Mouse (Mus musculus) small intestine, adult 2 months (tissue): ENCODE measurements at regions not wholly inside any gene's neighbourhood (a gene's known extent, or its start where the extent isn't known, plus 50 kb on each side); places are given as distances from the start of the nearest gene placed in this dataset.

Experiments
- H3K27ac ChIP-seq: fragments of 200-500 bp; 2 replicates; pipeline ENCODE4 v1.5.1; 2012; ENCODE audit warnings: low read depth, low read length, control low read depth, inconsistent platforms; ENCODE audit not compliant: insufficient read depth
- H3K27me3 ChIP-seq: fragments of 200-500 bp; 2 replicates; pipeline ENCODE4 v1.6.1; 2012; ENCODE audit warnings: mild to moderate bottlenecking, moderate library complexity, low read length, inconsistent platforms; ENCODE audit not compliant: control insufficient read depth, insufficient read depth
- H3K36me3 ChIP-seq: fragments of 200-500 bp; 2 replicates; pipeline ENCODE4 v1.6.1; 2012; ENCODE audit warnings: mild to moderate bottlenecking, low read length, control low read depth, inconsistent platforms; ENCODE audit not compliant: control insufficient read depth, insufficient read depth
- H3K4me1 ChIP-seq: fragments of 200-500 bp; 2 replicates; pipeline ENCODE4 v1.6.1; 2012; ENCODE audit warnings: low read length, inconsistent platforms, mixed read lengths; ENCODE audit not compliant: control insufficient read depth, insufficient read depth, insufficient read length
- H3K4me3 ChIP-seq: fragments of 200-500 bp; 2 replicates; pipeline ENCODE4 v1.5.1; 2012; ENCODE audit warnings: low read depth, mild to moderate bottlenecking, control low read depth, inconsistent platforms, low read length, moderate library complexity
- CTCF ChIP-seq: fragments of 200-500 bp; IDR thresholded peaks from 2 replicates; pipeline ENCODE4 v1.5.1; 2012; ENCODE audit warnings: low read depth, mild to moderate bottlenecking, control low read depth, inconsistent platforms, low read length, moderate library complexity, mixed read lengths; ENCODE audit not compliant: insufficient replicate concordance, insufficient read length; ENCODE audit errors: extremely low read depth
- POLR2A ChIP-seq: fragments of 200-500 bp; IDR thresholded peaks from 2 replicates; pipeline ENCODE4 v1.6.1; 2012; ENCODE audit warnings: low read depth, mild to moderate bottlenecking, control low read depth, inconsistent platforms, low read length, moderate library complexity
- WGBS: fragments of 180-500 bp; shearing (Covaris S2); methylation state at CpG from one replicate; pipeline ENCODE4 v1.1.7; 2018; 5-methylcytosine and 5-hydroxymethylcytosine counted together

DNA sequence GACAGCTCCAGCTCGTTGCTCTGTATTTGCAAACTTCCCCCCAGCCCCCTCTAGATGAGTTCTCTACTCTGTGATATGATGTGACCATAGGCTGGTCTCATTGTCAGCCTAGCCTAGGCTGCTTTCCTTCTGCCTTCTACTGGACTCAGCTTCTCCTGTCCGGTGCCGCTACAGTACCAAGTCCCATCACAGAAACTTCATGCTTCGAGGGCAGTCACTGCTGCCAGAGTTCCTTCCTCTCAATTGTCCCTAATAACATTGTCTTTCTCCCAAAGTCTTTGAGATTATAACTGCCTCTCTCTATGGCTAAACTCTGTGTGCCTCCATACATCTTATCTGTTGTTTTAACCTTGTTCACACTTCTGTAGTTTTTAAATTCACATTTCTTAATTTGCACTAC, 114.0 kb upstream of the Fmo9 start:
- TF ChIP-seq CTCF: no peak
- no peak for TF ChIP-seq POLR2A

DNA sequence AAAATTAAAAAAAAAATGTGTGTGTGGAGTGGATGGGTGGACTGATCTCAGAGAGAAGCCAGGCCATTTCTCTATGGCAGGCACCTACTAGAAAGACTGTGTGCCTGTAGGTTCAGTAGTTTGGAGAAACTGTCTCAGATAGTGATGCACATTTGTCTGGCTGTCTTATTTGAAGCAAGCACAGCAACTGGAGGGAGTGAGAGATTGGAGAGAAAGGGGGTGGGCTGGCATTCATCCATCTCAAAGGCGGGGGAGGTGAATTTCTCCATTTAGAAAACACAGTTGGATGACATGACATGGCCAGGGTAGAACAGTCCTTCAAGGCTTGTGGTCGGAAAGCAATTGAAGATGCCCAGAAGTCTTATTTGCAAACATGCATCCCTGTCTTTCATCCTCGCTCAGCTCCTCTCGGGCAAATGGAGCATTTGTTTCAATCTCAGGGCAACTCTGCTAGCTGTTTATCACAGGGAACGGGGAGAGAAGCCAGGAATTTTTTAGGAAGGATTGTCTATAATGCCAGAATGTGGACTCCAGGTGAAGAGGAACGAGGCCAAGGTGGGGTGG, 114.8 kb upstream of the Fmo9 start:
- 66% methylated on average over 6 of the region's 6 CpGs for WGBS
- Histone ChIP-seq H3K4me3 (no peak overlapping the region), H3K27me3 (no peaks in the 10 kb centered on the region), H3K36me3 (no peaks in the 10 kb centered on the region), H3K27ac (no peak overlapping the region), H3K4me1 (no peaks in the 10 kb centered on the region)
- no peak for TF ChIP-seq CTCF
- no peak for TF ChIP-seq POLR2A

More for the DNA sequence above, 114.0 kb upstream of the Fmo9 start:
- 78% methylated on average over 4 of the region's 4 CpGs for WGBS
- Histone ChIP-seq H3K36me3 (no peaks in the 10 kb centered on the region), H3K27me3 (no peaks in the 10 kb centered on the region), H3K4me1 (no peaks in the 10 kb centered on the region), H3K4me3 (no peak overlapping the region), H3K27ac (no peak overlapping the region)

DNA sequence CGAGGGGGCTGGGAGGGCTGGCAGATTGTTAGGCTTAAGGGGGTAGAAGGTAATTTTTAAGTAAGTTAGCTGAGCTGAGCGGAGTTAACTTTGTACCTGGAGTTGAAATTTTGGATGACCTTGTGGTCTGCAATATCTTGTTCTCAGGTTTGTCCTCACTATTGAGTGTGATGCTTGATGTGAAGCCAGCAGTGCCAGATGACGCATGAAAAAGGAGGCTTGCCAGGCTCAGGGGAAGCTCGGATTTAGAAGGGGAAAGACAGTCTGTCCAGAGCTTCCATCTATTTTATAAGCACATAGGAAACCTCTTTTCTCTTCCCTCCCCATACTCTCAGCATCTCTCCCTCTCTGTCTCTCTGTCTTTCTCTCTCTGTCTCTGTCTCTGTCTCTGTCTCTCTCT, 115.3 kb upstream of the Fmo9 start:
- 81% methylated on average over 4 of the region's 4 CpGs for WGBS
- Histone ChIP-seq H3K4me3 (no peak overlapping the region), H3K36me3 (no peaks in the 10 kb centered on the region), H3K27me3 (no peaks in the 10 kb centered on the region), H3K27ac (no peak overlapping the region), H3K4me1 (no peaks in the 10 kb centered on the region)
- TF ChIP-seq POLR2A (no peak), CTCF (no peak)

DNA sequence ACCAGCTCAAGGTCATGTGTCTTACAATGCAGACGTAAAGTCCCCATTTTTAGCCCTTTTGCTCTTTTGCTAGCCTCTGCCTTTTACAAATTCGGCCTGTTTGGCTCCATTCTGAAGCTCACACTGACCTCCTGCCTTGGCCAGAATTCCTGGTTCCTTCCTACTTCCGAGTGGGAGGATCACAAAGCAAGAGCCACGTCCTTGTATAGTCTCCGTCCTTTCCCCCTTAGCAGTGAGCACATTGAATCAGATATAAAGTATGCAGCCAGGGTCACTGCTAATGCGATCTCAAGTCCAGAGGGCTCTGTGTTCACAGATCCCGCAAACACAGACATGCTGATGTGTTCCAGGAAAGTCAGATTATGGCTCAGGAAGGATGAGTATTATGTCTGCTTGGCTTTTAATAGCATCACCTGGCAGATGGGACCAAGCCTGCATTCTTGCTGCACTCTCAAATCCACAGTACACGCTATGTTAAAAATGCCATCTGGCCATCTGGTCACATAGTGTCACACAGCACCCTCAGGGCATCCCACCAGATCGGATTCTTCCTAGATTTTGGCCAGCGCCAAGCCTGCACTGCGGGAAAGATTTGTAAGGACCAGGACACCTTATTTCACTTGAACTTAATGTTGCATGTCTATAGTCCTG, 119.4 kb upstream of the Fmo9 start:
- Histone ChIP-seq H3K36me3 (no peaks in the 10 kb centered on the region), H3K27ac (no peak overlapping the region), H3K4me1 (no peaks in the 10 kb centered on the region), H3K4me3 (no peak overlapping the region), H3K27me3 (no peaks in the 10 kb centered on the region)
- TF ChIP-seq POLR2A (no peak), CTCF (no peak)
- 80% methylated on average over 11 of the region's 11 CpGs for WGBS

DNA sequence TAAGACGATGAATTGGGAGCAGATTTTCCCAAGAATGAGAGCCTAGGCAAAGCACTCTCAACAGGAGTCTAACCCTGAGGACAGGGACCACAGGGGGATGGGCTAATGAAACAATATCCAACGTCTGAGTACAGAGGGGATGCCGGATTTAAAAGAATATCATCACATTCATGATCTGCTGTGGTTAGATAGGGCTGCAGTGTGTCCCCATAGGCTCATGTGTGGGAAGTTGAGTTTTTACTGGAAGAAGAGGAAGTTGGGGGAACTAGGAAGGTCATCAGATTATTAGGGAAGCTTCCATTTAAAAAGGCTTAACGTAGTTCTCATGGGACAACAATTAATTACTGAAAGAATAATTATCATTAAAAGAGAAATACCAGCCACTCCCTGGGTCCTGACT, 120.3 kb upstream of the Fmo9 start:
- H3K36me3 ChIP-seq: no peaks in the 10 kb centered on the region
- H3K4me1 ChIP-seq: no peaks in the 10 kb centered on the region
- H3K27ac ChIP-seq: no peak overlapping the region
- no peak for TF ChIP-seq POLR2A
- no peak for TF ChIP-seq CTCF
- H3K4me3 ChIP-seq: no peak overlapping the region
- H3K27me3 ChIP-seq: no peaks in the 10 kb centered on the region
- WGBS: 49% methylated on average over 4 of the region's 4 CpGs

DNA sequence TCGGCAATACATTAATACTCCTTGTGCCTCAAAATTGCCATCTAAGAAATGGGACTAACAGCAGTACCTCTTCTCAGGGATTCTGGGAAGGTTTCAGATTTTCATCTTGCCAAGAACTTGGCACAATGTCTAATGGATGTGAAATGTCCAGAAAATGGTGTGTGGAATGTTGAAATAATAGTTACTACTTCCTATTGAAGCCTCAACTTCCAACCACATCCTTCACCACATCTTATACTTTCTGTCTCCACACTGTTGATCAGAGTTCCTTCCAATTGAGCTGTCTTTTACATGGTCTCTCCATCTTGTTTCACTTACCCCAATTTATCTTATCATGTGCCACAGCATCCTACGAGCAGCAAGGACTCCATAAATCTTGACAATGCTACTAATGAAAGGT, 122.3 kb upstream of the Fmo9 start:
- TF ChIP-seq POLR2A (no peak), CTCF (no peak)
- H3K4me1 ChIP-seq: no peaks in the 10 kb centered on the region
- no peak overlapping the region for H3K4me3 ChIP-seq
- 67% methylated on average over 2 of the region's 2 CpGs for WGBS
- H3K27ac ChIP-seq: no peak overlapping the region
- no peaks in the 10 kb centered on the region for H3K27me3 ChIP-seq
- no peaks in the 10 kb centered on the region for H3K36me3 ChIP-seq

DNA sequence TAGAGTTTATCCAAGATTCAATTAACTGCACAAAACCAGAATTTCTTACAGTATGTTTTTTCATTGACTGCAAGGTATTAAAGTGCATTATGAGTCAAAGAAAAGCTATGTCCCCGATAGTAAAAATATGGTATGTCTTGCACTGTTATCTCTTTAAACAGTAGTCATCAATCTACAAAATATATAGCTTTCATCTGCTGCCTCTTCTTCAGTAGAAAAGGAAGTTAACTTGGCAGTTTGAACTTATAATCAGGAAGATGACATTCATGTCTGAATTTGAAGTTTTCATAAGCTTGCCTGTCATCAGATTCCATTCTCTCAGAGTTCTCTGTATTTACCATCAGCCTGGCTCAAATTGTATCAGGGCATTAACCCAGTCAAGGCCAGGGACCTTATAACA, 122.7 kb upstream of the Fmo9 start:
- Histone ChIP-seq H3K27ac (no peak overlapping the region), H3K4me1 (no peaks in the 10 kb centered on the region), H3K27me3 (no peaks in the 10 kb centered on the region), H3K36me3 (no peaks in the 10 kb centered on the region), H3K4me3 (no peak overlapping the region)
- 81% methylated on average over 1 of the region's 1 CpGs for WGBS
- TF ChIP-seq CTCF (no peak), POLR2A (no peak)
